Mouse (Mus musculus) limb, embryonic 15.5 days (tissue): Measurements from ENCODE around the gene Pde6c. TPM values are rescaled to one million over a fixed set of nuclear protein-coding genes. Genes with fewer than 3 reads are reported as not detected.

Experiments
- ATAC-seq: fragments of 200-750 bp; cut with Nextera tagmentation; 2 replicates; pipeline ENCODE4 v1.8.0; 2017; ENCODE audit warnings: low read depth, moderate TSS enrichment; ENCODE audit not compliant: insufficient number of reproducible peaks, low FRiP score, low TSS enrichment
- H3K27ac ChIP-seq: fragments of 300-500 bp; sonication (generic); 2 replicates; pipeline ENCODE4 v1.5.1; 2015; ENCODE audit warnings: moderate library complexity, mild to moderate bottlenecking, inconsistent platforms
- H3K27me3 ChIP-seq: fragments of 300-500 bp; sonication (generic); 2 replicates; pipeline ENCODE4 v1.6.1; 2015; ENCODE audit warnings: inconsistent platforms
- H3K36me3 ChIP-seq: fragments of 300-500 bp; sonication (generic); 2 replicates; pipeline ENCODE4 v1.6.1; 2015; ENCODE audit warnings: inconsistent platforms
- H3K4me1 ChIP-seq: fragments of 300-500 bp; sonication (generic); 2 replicates; pipeline ENCODE4 v1.6.1; 2015; ENCODE audit warnings: inconsistent platforms
- H3K4me2 ChIP-seq: fragments of 300-500 bp; sonication (generic); 2 replicates; pipeline ENCODE4 v1.6.1; 2015; ENCODE audit warnings: mild to moderate bottlenecking, inconsistent platforms
- H3K4me3 ChIP-seq: fragments of 300-500 bp; sonication (generic); 2 replicates; pipeline ENCODE4 v1.5.1; 2015; ENCODE audit warnings: mild to moderate bottlenecking, inconsistent platforms
- H3K9ac ChIP-seq: fragments of 300-500 bp; sonication (generic); 2 replicates; pipeline ENCODE4 v1.6.1; 2015; ENCODE audit warnings: inconsistent platforms
- H3K9me3 ChIP-seq: fragments of 300-500 bp; sonication (generic); 2 replicates; pipeline ENCODE4 v1.6.1; 2016; ENCODE audit warnings: inconsistent platforms
- WGBS: fragments of 180-500 bp; shearing (Covaris S2); methylation state at CpG from one replicate; pipeline ENCODE4 v1.1.7; 2015; 5-methylcytosine and 5-hydroxymethylcytosine counted together
- polyA plus RNA-seq: library from polyadenylated mRNA; unstranded; fragments of >200 nt; fragmentation: Nextera tagmentation; extraction: Ambion mirVana; gene quantifications from 2 replicates; pipeline ENCODE4 v1.2.1, GENCODE M21; 2015

Pde6c gene
- polyA plus RNA-seq, 1 experiment from 2014 or later = not detected

DNA sequence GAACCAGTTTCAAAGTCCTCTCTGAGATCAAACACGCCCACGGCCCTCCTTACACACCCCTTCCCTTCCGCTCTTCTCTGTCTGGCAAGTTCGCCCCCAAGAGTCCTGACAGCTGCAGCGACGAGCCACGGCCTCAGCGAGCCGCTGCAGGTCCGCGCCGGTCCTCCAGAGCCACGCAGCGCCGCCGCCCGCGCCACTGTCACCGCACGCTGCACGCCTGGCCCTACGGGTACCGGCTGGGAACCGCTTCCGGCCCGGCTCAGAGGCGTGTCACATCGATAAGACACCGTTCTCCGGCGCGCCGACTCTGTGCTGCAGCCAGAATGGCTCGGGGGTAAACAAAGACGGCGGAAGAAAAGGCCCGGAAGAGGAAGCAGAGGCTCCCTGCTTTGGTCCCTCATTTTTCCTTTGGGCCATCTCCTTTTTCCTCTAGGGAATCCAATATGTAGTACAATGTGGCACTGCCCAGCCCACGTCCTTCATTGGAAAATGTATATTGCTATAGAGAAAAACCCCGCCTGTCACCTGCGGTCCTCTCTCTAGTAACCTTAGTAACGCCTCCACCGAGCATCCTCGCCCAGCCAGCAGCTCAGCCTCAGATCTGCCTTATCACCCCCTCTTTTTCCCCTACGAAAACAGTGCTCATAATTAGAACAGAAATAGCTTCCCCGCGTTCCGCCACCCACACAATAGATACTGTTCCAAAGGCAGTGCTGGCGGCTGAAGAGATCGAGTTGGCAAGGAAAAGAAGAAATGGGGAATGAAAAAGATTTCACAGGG is 91.5 kb downstream of the Pde6c start, which contains the start of gene Fra10ac1:
Gene Fra10ac1, minus strand, starts transcription at position 252 of the 780 bp plus-strand sequence.
- under 1% methylated on average over 49 of the region's 49 CpGs for WGBS
- Histone ChIP-seq H3K4me2 (peak within 1 kb of the TSS; percentile 70), H3K4me1 (peaks cover 8% of the 10 kb centered on the region; the same call in 1 of the 2 replicates), H3K9ac (peak within 1 kb of the TSS; percentile 69), H3K27me3 (no peaks in the 10 kb centered on the region), H3K36me3 (peaks cover 5% of the 10 kb centered on the region; the same call in 1 of the 2 replicates), H3K9me3 (no peaks in the 10 kb centered on the region), H3K4me3 (peak within 1 kb of the TSS; percentile 79), H3K27ac (peak within 1 kb of the TSS; percentile 89)
- ATAC-seq = peak; percentile 93

DNA sequence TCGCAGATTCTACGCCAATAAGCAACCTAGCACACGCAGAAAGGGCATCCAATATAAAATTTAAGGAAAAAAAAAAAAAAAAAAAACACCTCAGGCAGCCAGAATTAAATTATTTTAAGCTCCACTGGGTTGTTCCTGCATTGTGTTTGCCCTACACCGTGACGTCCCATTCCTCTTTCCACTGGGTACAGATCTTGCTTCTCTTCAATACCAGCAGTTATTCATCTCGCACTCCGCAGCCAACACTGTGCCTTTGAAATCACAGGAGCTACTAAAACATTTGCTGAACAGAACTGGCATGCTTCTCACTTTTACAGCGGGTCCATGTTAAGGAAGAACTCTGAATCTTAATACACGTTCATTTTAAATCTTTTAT is 92.1 kb downstream of the Pde6c start:
- Histone ChIP-seq H3K9me3 (no peaks in the 10 kb centered on the region), H3K4me1 (peaks cover 8% of the 10 kb centered on the region; the same call in 1 of the 2 replicates), H3K4me2 (peak overlapping the region; percentile 70), H3K27me3 (no peaks in the 10 kb centered on the region), H3K4me3 (peak overlapping the region; percentile 79), H3K36me3 (peaks cover 2% of the 10 kb centered on the region; the same call in 1 of the 2 replicates), H3K27ac (peak overlapping the region; percentile 89; the same call in 1 of the 2 replicates), H3K9ac (no peak overlapping the region)
- no peak for ATAC-seq
- 14% methylated on average over 9 of the region's 9 CpGs for WGBS

DNA sequence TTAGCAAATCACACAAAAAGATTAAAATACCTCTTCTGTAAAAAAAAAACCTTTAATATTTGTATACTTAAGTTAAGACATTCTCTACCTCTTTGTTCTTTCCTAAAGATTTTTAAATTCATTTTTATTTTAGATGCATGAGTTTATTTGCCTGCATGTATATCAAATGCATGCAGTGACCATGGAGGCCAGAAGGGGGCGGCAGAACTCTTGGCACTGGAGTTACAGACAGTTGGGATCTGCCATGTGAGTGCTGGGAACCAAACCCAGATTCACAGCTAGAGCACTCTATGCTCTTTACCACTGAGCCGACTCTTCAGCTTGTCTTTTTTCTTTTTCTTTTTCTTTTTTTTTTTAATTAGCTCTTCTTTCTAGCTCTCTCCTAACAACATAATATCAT is 96.1 kb downstream of the Pde6c start:
- Histone ChIP-seq H3K4me1 (no peaks in the 10 kb centered on the region), H3K9me3 (no peaks in the 10 kb centered on the region), H3K9ac (no peak overlapping the region), H3K4me3 (no peak overlapping the region), H3K36me3 (no peaks in the 10 kb centered on the region), H3K27me3 (no peaks in the 10 kb centered on the region), H3K27ac (no peak overlapping the region), H3K4me2 (no peak overlapping the region)
- ATAC-seq = no peak
- WGBS = 53% methylated on average over 2 of the region's 2 CpGs

DNA sequence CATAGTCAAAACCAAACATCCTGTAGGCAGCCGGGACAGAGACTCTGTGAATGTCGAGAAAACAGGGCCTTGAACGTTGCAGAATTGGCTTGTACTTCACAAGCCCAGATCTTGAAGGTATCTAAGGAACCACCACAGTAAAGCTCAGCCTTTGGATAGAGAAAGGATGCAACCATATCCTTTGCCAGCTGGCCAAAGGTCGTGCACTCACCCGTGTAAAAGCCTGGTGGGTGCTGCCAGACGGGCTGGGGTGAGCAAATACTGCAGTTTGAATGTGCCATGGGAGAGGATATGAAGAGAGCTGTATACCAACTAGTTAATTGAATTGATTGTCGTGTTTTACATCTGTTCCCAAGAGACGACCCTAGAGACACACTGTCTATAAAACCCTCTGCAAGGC is 99.5 kb downstream of the Pde6c start:
- Histone ChIP-seq H3K36me3 (no peaks in the 10 kb centered on the region), H3K9me3 (no peaks in the 10 kb centered on the region), H3K4me1 (no peaks in the 10 kb centered on the region), H3K27me3 (no peaks in the 10 kb centered on the region), H3K4me2 (no peak overlapping the region), H3K4me3 (no peak overlapping the region), H3K27ac (no peak overlapping the region), H3K9ac (no peak overlapping the region)
- 28% methylated on average over 8 of the region's 8 CpGs for WGBS
- no peak for ATAC-seq

DNA sequence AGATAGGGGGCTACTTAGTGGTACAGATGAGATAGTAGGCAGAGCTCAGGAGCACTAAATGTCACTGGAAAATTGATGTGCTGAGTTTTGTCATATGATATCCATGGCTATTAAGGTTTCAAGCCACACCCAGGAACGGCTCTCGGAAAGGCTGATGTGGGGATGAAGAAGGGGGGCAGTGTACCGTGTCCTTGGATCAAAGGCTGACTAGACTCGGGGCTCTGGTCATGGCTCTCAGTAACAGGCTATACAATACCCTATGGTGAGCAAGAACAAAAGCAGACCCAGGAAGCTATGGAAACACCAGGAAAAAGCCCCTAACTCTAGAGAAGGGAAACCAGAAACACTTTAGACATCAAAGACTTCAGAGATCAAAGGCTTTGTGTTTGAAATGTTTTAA is 99.9 kb downstream of the Pde6c start:
- no peak for ATAC-seq
- no peaks in the 10 kb centered on the region for H3K9me3 ChIP-seq
- H3K4me3 ChIP-seq = no peak overlapping the region
- H3K4me1 ChIP-seq = no peaks in the 10 kb centered on the region
- H3K9ac ChIP-seq = no peak overlapping the region
- 7% methylated on average over 4 of the region's 4 CpGs for WGBS
- H3K36me3 ChIP-seq = no peaks in the 10 kb centered on the region
- H3K27ac ChIP-seq = no peak overlapping the region
- no peak overlapping the region for H3K4me2 ChIP-seq
- H3K27me3 ChIP-seq = no peaks in the 10 kb centered on the region

Other genes starting within 250 kb of the Pde6c start
- gene Myof, start 89.2 kb upstream of the Pde6c start, polyA plus RNA-seq = 11.9 and 14.1 TPM in 2 replicates
- 18.4 and 19.9 TPM in 2 replicates for gene Cep55, start 77.8 kb upstream of the Pde6c start, polyA plus RNA-seq
- 0.41 and 0.57 TPM in 2 replicates for gene Ffar4, start 35.7 kb upstream of the Pde6c start, polyA plus RNA-seq
- gene Rbp4, start 7.5 kb upstream of the Pde6c start, polyA plus RNA-seq = 22.4 and 25.6 TPM in 2 replicates
- gene Fra10ac1, start 91.4 kb downstream of the Pde6c start, polyA plus RNA-seq = 31.9 and 34.2 TPM in 2 replicates
- 1.6 and 3.1 TPM in 2 replicates for gene Lgi1, start 131.8 kb downstream of the Pde6c start, polyA plus RNA-seq